Mouse (Mus musculus): ENCODE data around the gene Olfr820. TPM values are rescaled to one million over a fixed set of nuclear protein-coding genes. Genes with fewer than 3 reads are reported as not detected.
"Not testable (repeated sequence)": the region's sequence is repeated elsewhere in the genome, so short reads cannot be mapped to it uniquely, and the experiment has no call there.

The Olfr820 gene
- total RNA-seq (2022), result not detected

DNA sequence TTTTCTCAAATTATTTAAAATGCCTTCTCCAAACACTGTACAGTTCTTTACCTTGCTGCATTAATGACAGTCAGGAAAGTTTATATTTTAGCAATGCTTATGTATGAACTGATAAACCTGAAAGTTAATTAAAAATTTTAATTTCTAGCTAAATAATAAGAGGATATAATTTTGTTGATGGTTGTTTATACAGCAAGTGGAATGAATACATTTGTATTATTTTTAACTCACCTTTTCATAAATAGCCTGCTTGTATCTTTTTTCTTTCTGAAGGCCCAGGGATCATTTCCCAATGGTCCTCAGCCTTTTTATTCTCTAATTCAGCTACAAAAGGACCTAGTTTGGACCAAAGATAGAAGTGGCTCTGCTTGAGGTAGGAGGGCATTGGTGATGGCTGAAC lies at the start of gene Olfr820:
Gene Olfr820, plus strand, starts transcription at position 301 of the 400 bp plus-strand sequence.
- no peak for DNase-seq (ENCODE audit: low spot score in 2 of 2)

DNA sequence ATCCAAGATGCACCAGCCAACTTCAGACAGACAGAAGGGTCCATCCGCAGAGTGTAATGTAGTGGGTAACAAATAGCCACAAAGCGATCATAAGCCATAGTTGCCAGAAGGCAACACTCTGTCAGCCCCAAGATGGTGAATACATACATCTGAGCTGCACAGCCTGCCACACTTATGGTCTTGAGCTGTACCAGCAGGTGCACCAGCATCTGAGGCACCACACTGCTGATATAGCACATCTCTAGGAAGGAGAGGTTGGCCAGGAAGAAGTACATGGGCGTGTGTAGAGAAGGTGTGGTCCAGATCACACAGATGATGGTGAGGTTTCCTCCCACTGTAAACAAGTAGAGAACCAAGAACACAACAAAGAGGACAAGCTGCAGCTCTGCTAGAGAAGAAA lies 46.2 kb upstream of the Olfr820 start:
- DNase-seq (ENCODE audit: low spot score in 2 of 2), result not testable (repeated sequence)

- not testable (repeated sequence) for DNase-seq (ENCODE audit: low spot score in 2 of 2)
Observed at GRCm38 (mm10) chr10:129967166-129967565, 45.3 kb upstream of the Olfr820 start, which contains the start of gene Olfr819. Gene Olfr819, minus strand, starts transcription at chr10:129967266.

- not testable (repeated sequence) for DNase-seq (ENCODE audit: low spot score in 2 of 2)
Observed at GRCm38 (mm10) chr10:129972994-129973393, 39.4 kb upstream of the Olfr820 start.

DNA sequence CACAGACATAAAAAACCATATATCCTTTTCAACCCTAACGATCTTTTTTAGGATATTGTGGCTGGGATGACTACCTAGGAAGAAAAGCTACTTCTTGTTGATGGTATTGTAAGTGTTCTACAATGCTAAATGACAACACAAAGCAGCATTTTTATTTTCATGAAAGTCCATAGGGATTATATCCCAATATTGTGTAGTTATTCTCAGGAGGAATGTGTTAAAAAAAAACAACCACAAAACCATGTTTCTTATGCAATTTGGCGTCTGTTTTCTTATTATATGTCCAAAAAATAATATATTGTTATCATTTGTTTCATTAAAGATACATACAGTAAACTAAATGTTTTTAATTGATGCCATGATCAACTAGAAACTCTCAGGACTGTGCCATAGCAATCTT lies 36.4 kb upstream of the Olfr820 start, which contains the start of gene Olfr247:
Gene Olfr247, minus strand, starts transcription at position 101 of the 400 bp plus-strand sequence.
- DNase-seq (ENCODE audit: low spot score in 2 of 2), result not testable (repeated sequence)

GRCm38 (mm10) chr10:129981867-129982266 lies 30.6 kb upstream of the Olfr820 start:
- DNase-seq (ENCODE audit: low spot score in 2 of 2), result not testable (repeated sequence)

DNA sequence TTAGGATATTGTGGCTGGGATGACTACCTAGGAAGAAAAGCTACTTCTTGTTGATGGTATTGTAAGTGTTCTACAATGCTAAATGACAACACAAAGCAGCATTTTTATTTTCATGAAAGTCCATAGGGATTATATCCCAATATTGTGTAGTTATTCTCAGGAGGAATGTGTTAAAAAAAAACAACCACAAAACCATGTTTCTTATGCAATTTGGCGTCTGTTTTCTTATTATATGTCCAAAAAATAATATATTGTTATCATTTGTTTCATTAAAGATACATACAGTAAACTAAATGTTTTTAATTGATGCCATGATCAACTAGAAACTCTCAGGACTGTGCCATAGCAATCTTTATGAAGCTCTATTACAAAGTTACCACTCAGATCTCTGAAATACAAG lies 27.5 kb upstream of the Olfr820 start, which contains the start of gene Gm10310:
Gene Gm10310, minus strand, starts transcription at position 101 of the 400 bp plus-strand sequence.
- not testable (repeated sequence) for DNase-seq (ENCODE audit: low spot score in 2 of 2)

DNA sequence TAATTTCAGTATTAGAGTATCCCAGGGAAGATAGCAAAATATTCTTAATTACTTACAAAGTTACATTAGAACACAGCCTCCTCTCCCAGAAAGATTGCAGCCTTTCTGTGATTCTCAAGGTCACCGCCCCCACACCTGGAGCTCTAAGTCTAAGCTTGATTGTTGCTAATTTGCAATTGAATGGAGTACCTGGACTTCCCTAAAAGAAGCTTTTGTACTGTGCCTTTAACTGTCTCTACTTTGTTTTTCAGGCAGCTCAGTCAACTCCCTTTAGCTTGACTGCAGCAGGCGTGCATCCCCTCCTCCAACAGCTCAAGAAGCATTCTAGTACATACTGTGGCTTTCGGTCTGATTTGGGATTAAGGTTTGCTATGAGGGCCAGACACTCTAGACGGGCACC lies 8.3 kb upstream of the Olfr820 start:
- DNase-seq (ENCODE audit: low spot score in 2 of 2), result not testable (repeated sequence)

GRCm38 (mm10) chr10:130005366-130005765 lies 7.1 kb upstream of the Olfr820 start:
- DNase-seq (ENCODE audit: low spot score in 2 of 2), result not testable (repeated sequence)

DNA sequence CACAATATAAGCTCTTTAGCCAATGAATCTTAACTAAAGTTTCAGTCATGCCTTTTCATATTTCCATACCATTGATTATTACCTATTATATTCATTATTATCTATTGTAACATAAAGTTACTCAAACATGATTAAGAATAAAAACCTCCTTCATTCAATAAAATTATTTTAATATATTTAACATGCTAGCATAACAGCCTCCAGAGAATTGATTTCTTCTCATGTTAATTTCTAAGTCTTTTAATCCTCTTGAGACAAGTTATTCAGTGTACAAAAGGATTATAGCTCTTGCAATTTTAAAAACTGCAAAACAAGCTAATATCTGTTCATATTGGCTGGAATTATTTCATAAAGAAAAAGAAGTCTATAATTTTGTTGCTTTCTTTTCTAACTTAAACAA lies 17.6 kb downstream of the Olfr820 start, which contains the start of gene Olfr821:
Gene Olfr821, plus strand, starts transcription at position 301 of the 400 bp plus-strand sequence.
- DNase-seq (ENCODE audit: low spot score in 2 of 2), result no peak

GRCm38 (mm10) chr10:130037096-130037495 lies 24.7 kb downstream of the Olfr820 start:
- DNase-seq (ENCODE audit: low spot score in 2 of 2), result no peak

Other genes starting within 250 kb of the Olfr820 start
- not detected for gene Olfr808, start 247.1 kb upstream of the Olfr820 start, total RNA-seq (2022)
- gene Olfr809, start 238.0 kb upstream of the Olfr820 start, total RNA-seq (2022), result not detected
- not detected for gene Olfr810, start 217.7 kb upstream of the Olfr820 start, total RNA-seq (2022)
- gene Olfr811, start 208.2 kb upstream of the Olfr820 start, total RNA-seq (2022), result not detected
- gene Olfr812, start 166.5 kb upstream of the Olfr820 start, total RNA-seq (2022), result not detected
- not detected for gene Olfr813, start 157.3 kb upstream of the Olfr820 start, total RNA-seq (2022)
- not detected for gene Olfr814, start 132.8 kb upstream of the Olfr820 start, total RNA-seq (2022)
- not detected for gene Olfr815, start 106.8 kb upstream of the Olfr820 start, total RNA-seq (2022)
- not detected for gene Olfr816, start 97.0 kb upstream of the Olfr820 start, total RNA-seq (2022)
- not detected for gene Olfr818, start 63.5 kb upstream of the Olfr820 start, total RNA-seq (2022)
- not detected for gene Olfr819, start 45.4 kb upstream of the Olfr820 start, total RNA-seq (2022)
- not detected for gene Olfr247, start 36.5 kb upstream of the Olfr820 start, total RNA-seq (2022)
- not detected for gene Gm10310, start 27.6 kb upstream of the Olfr820 start, total RNA-seq (2022)
- under 1 TPM in 1 of 4 experiments, not detected in 3; 0.43 TPM for gene Olfr821, start 17.7 kb downstream of the Olfr820 start, total RNA-seq (2022)
- gene Olfr822, start 58.6 kb downstream of the Olfr820 start, total RNA-seq (2022), result not detected
- gene Olfr823, start 102.8 kb downstream of the Olfr820 start, total RNA-seq (2022), result not detected
- gene Olfr824, start 117.4 kb downstream of the Olfr820 start, total RNA-seq (2022), result not detected
- not detected for gene Olfr825, start 154.1 kb downstream of the Olfr820 start, total RNA-seq (2022)
- not detected for gene Olfr826, start 171.6 kb downstream of the Olfr820 start, total RNA-seq (2022)
- gene Olfr827, start 201.8 kb downstream of the Olfr820 start, total RNA-seq (2022), result not detected

Measured in layer of hippocampus, adult 8-10 months (tissue).